Mouse (Mus musculus) lung, postnatal 4 days (tissue): Measurements from ENCODE around the gene 6720489N17Rik.
"Not testable (repeated sequence)": the region's sequence is repeated elsewhere in the genome, so short reads cannot be mapped to it uniquely, and the experiment has no call there.

Experiments used
- DNase-seq, 2 experiments: peaks; one replicate each; pipeline ENCODE4 v3.0.0; 2021

6720489N17Rik gene

GRCm38 (mm10) chr13:62623577-62624276 is at the start of gene 6720489N17Rik:
TSS of gene 6720489N17Rik (minus strand) at chr13:62624182.
- peak; percentile 84 to 85 for DNase-seq

GRCm38 (mm10) chr13:62653369-62653743 is 29.4 kb upstream of the 6720489N17Rik start:
- DNase-seq: no peak

DNA sequence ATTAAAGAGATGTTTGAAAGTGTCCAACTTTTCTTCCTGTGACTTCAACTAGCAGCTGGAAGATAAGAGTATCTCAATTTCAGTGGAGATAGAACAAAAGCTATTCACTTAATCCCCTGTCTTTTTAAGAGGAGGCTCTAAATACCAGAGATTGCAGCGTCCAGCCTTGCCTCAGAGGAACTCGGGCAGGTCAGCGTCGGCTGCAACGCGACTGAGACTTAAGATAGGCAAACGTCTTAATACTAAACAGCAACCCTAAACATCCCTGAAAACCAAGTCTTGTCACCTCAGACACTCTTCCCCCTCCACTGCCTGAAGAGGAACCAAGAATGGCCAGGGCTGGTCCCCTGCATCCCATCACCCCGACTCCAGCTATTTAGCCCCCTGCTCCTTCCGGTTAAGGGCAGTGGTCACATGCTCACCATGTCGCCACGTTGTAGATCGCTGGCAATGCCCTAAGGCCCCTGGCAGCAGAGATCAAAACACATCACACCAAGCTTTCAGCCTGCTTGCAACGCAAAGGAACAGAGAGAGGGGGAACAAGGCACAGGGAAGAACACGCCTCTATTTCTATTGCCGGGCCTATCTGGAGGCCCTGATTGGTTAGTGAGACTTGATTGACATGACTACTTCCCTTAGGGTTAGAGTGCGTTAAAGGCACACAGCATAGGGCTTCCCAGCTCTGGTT is 28.8 kb upstream of the 6720489N17Rik start:
- DNase-seq: peak; percentile 62 to 79

DNA sequence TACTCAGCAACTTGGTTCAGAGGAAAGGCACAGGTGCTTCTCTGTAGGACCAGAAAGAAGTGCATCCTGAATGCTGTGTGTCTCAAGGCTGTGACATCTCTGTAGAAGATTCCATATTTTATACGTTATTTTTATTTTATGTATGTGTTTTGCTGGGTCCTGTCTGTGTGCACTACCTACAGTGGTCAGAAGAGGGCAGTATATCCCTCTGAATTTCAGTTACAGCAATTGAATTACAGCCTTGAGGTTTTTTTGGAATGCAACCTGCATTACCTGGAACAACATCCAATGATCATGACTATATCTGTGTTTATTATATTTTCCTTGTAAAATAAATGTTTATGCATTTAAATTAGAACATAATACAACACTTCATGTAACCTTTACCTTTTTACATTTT is 3.1 kb upstream of the 6720489N17Rik start:
- DNase-seq: peak in 1 of 2 experiments; percentile 14

DNA sequence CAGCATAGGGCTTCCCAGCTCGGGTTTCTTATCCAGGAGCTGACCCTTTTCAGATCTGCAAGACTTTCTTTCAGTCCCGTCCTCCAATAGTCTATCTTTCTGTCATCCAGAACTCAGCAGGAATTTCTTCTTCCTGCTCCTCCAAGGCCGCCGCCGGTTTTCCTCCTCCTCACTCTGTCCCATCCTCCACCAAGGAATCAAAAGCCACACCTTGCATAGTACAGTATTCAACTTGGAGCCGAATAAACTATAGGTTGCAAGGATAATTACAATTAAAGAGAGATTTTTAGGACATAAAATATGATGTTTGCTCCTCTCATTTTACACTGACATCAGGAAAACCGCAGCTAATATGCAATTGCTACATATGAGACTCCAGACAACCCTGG is 289 bp upstream of the 6720489N17Rik start:
- not testable (repeated sequence) for DNase-seq

DNA sequence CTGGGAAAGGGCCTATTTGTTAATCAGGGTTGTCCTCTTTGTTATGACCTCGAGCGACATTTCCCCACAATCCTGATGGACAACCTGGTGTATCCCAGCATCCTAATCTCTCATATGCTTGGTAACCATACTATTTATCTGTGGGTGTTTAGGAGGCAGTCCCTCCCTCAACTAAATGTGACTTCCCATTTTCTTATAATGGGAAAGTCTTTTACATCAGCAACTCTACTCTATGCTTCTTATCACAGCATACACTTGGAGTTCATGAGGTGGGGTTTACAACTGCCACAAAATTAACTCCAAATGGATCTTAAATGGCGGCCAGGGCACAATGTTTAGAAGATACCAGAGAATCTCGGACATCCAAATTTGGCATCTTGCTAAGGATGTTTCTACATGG is 6.5 kb downstream of the 6720489N17Rik start:
- DNase-seq: not testable (repeated sequence)

DNA sequence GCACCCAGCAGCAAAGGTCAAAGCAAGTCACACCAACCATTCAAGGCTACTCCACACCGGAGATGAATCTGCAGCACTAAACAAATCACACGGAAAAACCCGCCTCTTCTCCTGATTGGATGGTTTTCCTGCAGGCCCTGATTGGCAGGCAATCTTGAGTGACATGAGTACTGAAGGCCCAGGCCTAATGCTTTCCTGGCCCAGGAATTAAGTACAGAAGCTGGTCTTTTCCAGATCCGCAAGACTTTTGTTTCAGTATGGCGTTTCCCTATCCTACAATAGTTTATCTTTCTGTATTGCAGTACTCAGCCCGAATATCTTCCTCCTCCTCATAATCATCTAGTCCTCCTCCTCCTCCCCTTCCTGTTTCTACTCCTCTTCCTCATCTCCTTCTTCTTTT is 52.9 kb downstream of the 6720489N17Rik start, which contains the start of gene Zfp934:
Gene Zfp934, minus strand, starts transcription at position 101 of the 400 bp plus-strand sequence.
- DNase-seq: not testable (repeated sequence)

- peak in 1 of 2 experiments; percentile 9 for DNase-seq
These were observed 62.3 kb downstream of the 6720489N17Rik start for GRCm38 (mm10) chr13:62561696-62562095.

- peak; percentile 80 for DNase-seq
These were observed 65.5 kb downstream of the 6720489N17Rik start, which contains the start of gene Zfp935 for GRCm38 (mm10) chr13:62558189-62559110. TSS of gene Zfp935 (minus strand) at chr13:62558511.
